Mouse (Mus musculus) heart, postnatal 0 days (tissue): ENCODE results near the gene Rsph3b. TPM values are rescaled to one million over a fixed set of nuclear protein-coding genes. Genes with fewer than 3 reads are reported as not detected.
"Not testable (repeated sequence)": the region's sequence is repeated elsewhere in the genome, so short reads cannot be mapped to it uniquely, and the experiment has no call there.

ENCODE experiments used
- ATAC-seq: fragments of 200-750 bp; cut with Nextera tagmentation; 2 replicates; pipeline ENCODE4 v1.8.0; 2017; ENCODE audit warnings: low read depth, moderate number of reproducible peaks, moderate library complexity; ENCODE audit not compliant: insufficient read depth
- DNase-seq: peaks from one replicate; pipeline ENCODE4 v3.0.0-alpha.2; 2016; ENCODE audit warnings: low spot score
- H3K27ac ChIP-seq: fragments of 300-500 bp; sonication (generic); 2 replicates; pipeline ENCODE4 v1.5.1; 2014; ENCODE audit warnings: low read depth, mild to moderate bottlenecking
- H3K27me3 ChIP-seq: fragments of 300-500 bp; sonication (generic); 2 replicates; pipeline ENCODE4 v1.6.1; 2014; ENCODE audit warnings: low read length, mixed read lengths; ENCODE audit not compliant: control insufficient read depth, insufficient read depth
- H3K36me3 ChIP-seq: fragments of 300-500 bp; sonication (generic); replicated peaks from 2 replicates; pipeline ENCODE4 v1.6.1; 2014; ENCODE audit warnings: low read length, mixed read lengths; ENCODE audit not compliant: control insufficient read depth, insufficient read depth
- H3K4me1 ChIP-seq: fragments of 300-500 bp; sonication (generic); 2 replicates; pipeline ENCODE4 v1.6.1; 2014; ENCODE audit warnings: antibody characterized with exemption; ENCODE audit not compliant: control insufficient read depth, insufficient read depth
- H3K4me2 ChIP-seq: fragments of 300-500 bp; sonication (generic); 2 replicates; pipeline ENCODE4 v1.6.1; 2014; ENCODE audit warnings: low read depth, mild to moderate bottlenecking, low read length, moderate library complexity
- H3K4me3 ChIP-seq: fragments of 300-500 bp; sonication (generic); 2 replicates; pipeline ENCODE4 v1.5.1; 2014; ENCODE audit warnings: low read depth, low read length
- H3K9ac ChIP-seq: fragments of 300-500 bp; sonication (generic); replicated peaks from 2 replicates; pipeline ENCODE4 v1.6.1; 2014; ENCODE audit warnings: low read depth, low read length, mixed read lengths
- H3K9me3 ChIP-seq: fragments of 300-500 bp; sonication (generic); replicated peaks from 2 replicates; pipeline ENCODE4 v1.6.1; 2016; ENCODE audit warnings: low read length; ENCODE audit not compliant: control insufficient read depth
- CTCF ChIP-seq: IDR thresholded peaks from 2 replicates; pipeline ENCODE4 v1.5.1; 2016; ENCODE audit warnings: antibody characterized with exemption, control low read depth, low read depth
- WGBS: fragments of 180-500 bp; shearing (Covaris S2); extraction: QIAGEN DNeasy Blood & Tissue Kit; methylation state at CpG from one replicate; pipeline ENCODE4 v1.1.7; 2014; 5-methylcytosine and 5-hydroxymethylcytosine counted together
- polyA plus RNA-seq: library from polyadenylated mRNA; unstranded; fragments of >200 nt; fragmentation: Nextera tagmentation; extraction: Ambion mirVana; gene quantifications from 2 replicates; pipeline ENCODE4 v1.2.1, GENCODE M21; 2015
- total RNA-seq: library from RNA; depleted of rRNA; stranded (reverse); fragments of >200 nt; gene quantifications from 2 replicates; pipeline ENCODE4 v1.2.3, GENCODE M21; 2014; ENCODE audit warnings: low replicate concordance

Rsph3b gene
- total and polyA plus RNA-seq, 2 experiments from 2014 or later, result 72.9 to 100 TPM

- H3K4me3 ChIP-seq, H3K36me3 ChIP-seq, H3K9me3 ChIP-seq, H3K4me2 ChIP-seq, H3K4me1 ChIP-seq, DNase-seq, H3K27ac ChIP-seq, H3K9ac ChIP-seq, ATAC-seq, H3K27me3 ChIP-seq: not testable (repeated sequence)
- 49% methylated on average over 3 of the region's 3 CpGs for WGBS
Observed at GRCm38 (mm10) chr17:6974985-6975384, 26.5 kb upstream of the Rsph3b start.

DNA sequence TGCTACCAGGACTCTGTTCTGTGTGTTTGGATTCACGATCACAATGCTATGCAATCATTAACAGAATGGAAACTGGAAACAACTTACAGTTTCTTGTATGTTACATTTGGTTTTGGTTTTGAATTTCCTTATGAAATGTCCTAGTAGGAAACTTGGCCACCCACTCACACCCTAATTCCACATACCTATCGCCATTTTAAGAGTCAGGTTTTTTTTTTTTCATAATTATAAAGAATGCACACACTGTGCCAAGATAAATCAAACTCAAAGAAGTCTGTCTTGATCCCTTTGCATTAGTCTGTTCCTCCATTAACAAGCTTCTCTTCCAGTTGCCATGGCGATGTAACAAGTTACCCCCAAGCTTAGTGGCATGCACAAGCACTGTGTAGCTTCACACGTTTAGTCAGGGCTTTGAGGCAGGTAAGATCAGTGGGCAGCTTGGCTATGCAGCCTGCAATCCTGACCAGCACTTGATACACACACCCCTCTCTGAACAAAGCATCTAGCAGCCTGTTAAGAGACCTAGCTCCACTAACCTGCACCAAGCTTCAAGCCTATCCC is 24.4 kb upstream of the Rsph3b start:
- DNase-seq, H3K4me3 ChIP-seq, H3K36me3 ChIP-seq, ATAC-seq, H3K9me3 ChIP-seq, H3K9ac ChIP-seq, H3K4me2 ChIP-seq, H3K27me3 ChIP-seq, H3K4me1 ChIP-seq, H3K27ac ChIP-seq: not testable (repeated sequence)
- WGBS, result 65% methylated on average over 4 of the region's 4 CpGs

DNA sequence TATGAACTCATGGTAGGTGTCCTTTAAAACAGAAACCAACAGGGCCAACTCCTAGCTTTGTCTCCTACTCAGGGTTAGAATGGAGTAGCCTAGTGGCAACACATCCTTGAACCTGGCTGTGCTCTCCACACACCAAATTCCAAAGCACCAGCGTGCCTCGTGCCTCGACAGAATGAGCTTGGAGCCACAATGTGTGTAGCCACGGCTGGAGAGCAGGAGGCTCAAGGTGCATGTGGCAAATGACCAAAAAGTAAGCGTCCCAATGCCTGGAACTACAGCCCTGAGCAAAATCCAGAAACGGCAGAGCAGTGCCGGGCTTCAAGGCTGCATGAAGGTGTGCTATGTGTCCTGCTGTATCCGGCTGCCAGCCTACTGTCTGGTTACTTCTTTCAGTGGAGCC is 22.8 kb upstream of the Rsph3b start:
- not testable (repeated sequence) for H3K4me3 ChIP-seq, ATAC-seq
- 69% methylated on average over 8 of the region's 8 CpGs for WGBS

DNA sequence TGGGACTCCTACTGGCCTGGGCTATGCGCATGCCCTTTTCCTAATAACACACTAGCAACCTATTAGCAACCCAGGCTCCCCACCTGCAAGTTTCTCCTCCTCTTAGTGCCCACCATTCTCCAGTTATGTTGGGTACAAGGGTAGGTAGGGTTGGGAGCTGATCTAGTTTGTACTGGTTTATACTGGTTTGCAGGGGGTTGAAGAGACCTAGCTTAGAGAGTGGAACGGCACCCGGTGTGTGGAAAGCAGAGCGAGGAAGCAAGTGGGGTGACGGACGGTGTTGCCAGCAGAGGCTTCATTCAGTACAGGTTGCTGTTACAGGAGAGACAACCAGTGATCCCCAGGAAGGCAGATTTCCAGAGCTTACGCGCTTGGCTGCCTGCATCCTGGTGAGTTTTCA is 21.9 kb upstream of the Rsph3b start, which contains the start of gene Rnaset2b:
Gene Rnaset2b (plus strand): TSS at position 301 of the 400 bp plus-strand sequence.
- WGBS, result no CpG with 5 or more reads among the region's 8 CpGs
- not testable (repeated sequence) for H3K27ac ChIP-seq, H3K4me1 ChIP-seq, H3K27me3 ChIP-seq, DNase-seq, H3K4me3 ChIP-seq, H3K9me3 ChIP-seq, ATAC-seq, H3K9ac ChIP-seq, H3K4me2 ChIP-seq, H3K36me3 ChIP-seq

More for the DNA sequence above, 22.8 kb upstream of the Rsph3b start:
- H3K4me1 ChIP-seq, H3K4me2 ChIP-seq, H3K9me3 ChIP-seq, DNase-seq, H3K9ac ChIP-seq, H3K27ac ChIP-seq, H3K36me3 ChIP-seq, H3K27me3 ChIP-seq: not testable (repeated sequence)

DNA sequence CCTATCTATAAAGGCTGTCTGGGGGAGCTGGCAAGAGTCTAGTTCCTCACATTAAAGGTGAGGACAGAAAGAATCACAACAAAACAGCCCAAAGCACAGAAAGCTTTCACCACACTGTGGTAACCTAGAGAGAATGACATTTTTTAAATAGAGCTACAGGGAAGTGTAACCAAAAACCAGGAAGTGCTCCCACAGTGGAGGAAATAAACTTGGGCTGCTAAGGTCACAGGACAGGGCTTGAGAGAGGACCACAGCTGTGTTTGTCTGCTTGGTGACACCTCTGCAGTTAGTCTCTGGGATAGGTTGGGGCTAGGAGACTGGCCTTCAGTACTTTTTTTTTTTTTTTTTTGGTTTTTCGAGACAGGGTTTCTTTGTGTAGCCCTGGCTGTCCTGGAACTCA is 19.2 kb upstream of the Rsph3b start:
- ATAC-seq, H3K9me3 ChIP-seq, H3K9ac ChIP-seq, DNase-seq, H3K4me1 ChIP-seq, H3K4me3 ChIP-seq, H3K4me2 ChIP-seq, H3K27ac ChIP-seq, H3K36me3 ChIP-seq, H3K27me3 ChIP-seq: not testable (repeated sequence)
- WGBS, result 33% methylated on average over 1 of the region's 1 CpGs

- H3K4me1 ChIP-seq, H3K36me3 ChIP-seq: not testable (repeated sequence)
Observed at GRCm38 (mm10) chr17:6965364-6965763, 16.9 kb upstream of the Rsph3b start.

DNA sequence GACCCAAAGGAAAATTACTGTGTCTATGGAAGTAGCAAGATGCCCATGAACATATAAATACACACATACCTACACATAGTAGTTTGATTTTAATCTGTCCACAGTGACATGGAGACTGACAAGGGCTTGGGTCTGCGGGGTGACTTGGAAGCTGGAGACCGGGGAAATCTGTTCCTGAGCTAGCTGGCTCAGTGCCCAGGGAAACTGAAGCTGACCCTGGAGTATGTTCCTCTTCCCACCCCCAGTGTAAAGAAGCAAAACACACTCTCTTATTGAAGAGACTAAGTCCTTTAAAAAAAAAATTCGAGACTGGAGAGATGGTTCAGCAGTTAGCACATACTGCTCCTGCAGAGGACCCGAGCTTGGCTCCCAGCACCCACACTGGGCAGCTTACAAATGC is 14.5 kb upstream of the Rsph3b start:
- not testable (repeated sequence) for H3K4me1 ChIP-seq, H3K4me2 ChIP-seq, H3K4me3 ChIP-seq, H3K27ac ChIP-seq, H3K36me3 ChIP-seq, ATAC-seq, H3K9ac ChIP-seq, H3K9me3 ChIP-seq, H3K27me3 ChIP-seq
- DNase-seq, result peak; percentile 5
- 33% methylated on average over 4 of the region's 4 CpGs for WGBS

More at GRCm38 (mm10) chr17:6965364-6965763, 16.9 kb upstream of the Rsph3b start:
- not testable (repeated sequence) for H3K27ac ChIP-seq, H3K9ac ChIP-seq, ATAC-seq, H3K9me3 ChIP-seq, H3K4me2 ChIP-seq, H3K27me3 ChIP-seq, H3K4me3 ChIP-seq
- peak; percentile 52 for TF ChIP-seq CTCF
- peak; percentile 9 for DNase-seq
- WGBS, result 12% methylated on average over 5 of the region's 6 CpGs

GRCm38 (mm10) chr17:6962339-6962738 is 13.9 kb upstream of the Rsph3b start:
- H3K4me2 ChIP-seq, DNase-seq, H3K27ac ChIP-seq, H3K9me3 ChIP-seq, H3K27me3 ChIP-seq, ATAC-seq, H3K4me3 ChIP-seq, H3K36me3 ChIP-seq, H3K4me1 ChIP-seq, H3K9ac ChIP-seq: not testable (repeated sequence)
- WGBS, result 73% methylated on average over 3 of the region's 6 CpGs
